23 mouse cellular contexts compared by ENCODE assay signal in the genomic region with DNA sequence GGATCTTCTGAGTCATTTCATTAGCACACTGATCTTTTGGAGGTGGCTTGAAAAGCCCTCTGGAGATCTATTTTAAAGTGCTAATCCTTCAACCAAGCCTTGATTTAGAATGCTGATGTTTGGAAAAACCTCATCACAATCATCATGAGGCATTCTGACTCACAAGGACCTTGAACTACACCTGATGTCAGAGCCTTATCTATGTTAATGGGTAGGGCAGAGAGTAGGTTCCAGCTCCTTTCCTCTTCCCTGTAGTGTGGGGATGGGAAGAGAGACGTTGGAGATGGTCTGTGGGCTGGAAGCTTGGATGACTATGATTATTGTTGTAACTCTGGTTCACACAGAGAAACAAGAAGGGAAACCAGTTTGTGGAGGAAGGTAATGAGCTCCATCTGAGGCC.
DNase-seq lines count a peak whose midpoint lies in the region; ATAC-seq and TF ChIP-seq lines count a peak whose summit lies in the region.
"Had no signal": no experiment of that assay in that cellular context is flagged by ENCODE, and none has a peak within 500 bp of the region (broad histone marks: within the 10 kb centered on the region; RNA-seq: fewer than 3 reads in every experiment).

No protein-coding gene starts in this region.

- H3K4me1 ChIP-seq in intestine, postnatal 0 days (replicated peaks; ENCODE audit: control insufficient read depth, insufficient read depth, low read length): no peaks in the 10 kb centered on the region
- H3K4me1 ChIP-seq in intestine, embryonic 15.5 days (replicated peaks): no peaks in the 10 kb centered on the region
- no peaks in the 10 kb centered on the region for H3K4me1 ChIP-seq in stomach, postnatal 0 days (replicated peaks; ENCODE audit: control insufficient read depth, insufficient read depth)
- no peaks in the 10 kb centered on the region for H3K4me1 ChIP-seq in forebrain, embryonic 16.5 days (replicated peaks; ENCODE audit: control insufficient read depth, insufficient read depth, low read length)
- H3K4me1 ChIP-seq: embryonic facial prominence, embryonic 10.5 days; embryonic facial prominence, embryonic 12.5 days; forebrain, embryonic 13.5 days; forebrain, embryonic 15.5 days had no signal

- H3K4me2 ChIP-seq in intestine, postnatal 0 days (replicated peaks; ENCODE audit: low read depth): no peak overlapping the region
- no peak overlapping the region for H3K4me2 ChIP-seq in intestine, embryonic 15.5 days (replicated peaks)
- no peak overlapping the region for H3K4me2 ChIP-seq in stomach, postnatal 0 days (replicated peaks; ENCODE audit: low read depth)
- no peak overlapping the region for H3K4me2 ChIP-seq in forebrain, embryonic 16.5 days (ENCODE audit: low read length)
- H3K4me2 ChIP-seq: embryonic facial prominence, embryonic 12.5 days; forebrain, embryonic 13.5 days; forebrain, embryonic 15.5 days had no signal

- peak; percentile 16 for DNase-seq in adrenal gland, adult 8-10 months
- no peak for DNase-seq in adrenal gland, postnatal 4 days (ENCODE audit: low spot score in 2 of 2)
- no peak for DNase-seq in stomach, postnatal 0 days (ENCODE audit: low spot score)
- DNase-seq in spleen, postnatal 4 days (ENCODE audit: low spot score in 2 of 2): no peak
- DNase-seq: adrenal gland, postnatal 25 days; cerebellum, adult 11-12 months; cerebellum, adult 2 months; cerebellum, adult 9-10 months; cerebellum, postnatal 10 days; cerebellum, postnatal 25 days had no signal

- WGBS in intestine, postnatal 0 days: 53% methylated on average over 1 of the region's 1 CpGs
- 48% methylated on average over 1 of the region's 1 CpGs for WGBS in intestine, embryonic 15.5 days
- WGBS in stomach, postnatal 0 days: 44% methylated on average over 1 of the region's 1 CpGs
- WGBS in forebrain, embryonic 16.5 days: 95% methylated on average over 1 of the region's 1 CpGs

- H3K36me3 ChIP-seq in intestine, postnatal 0 days (ENCODE audit: control insufficient read depth, insufficient read depth): no peaks in the 10 kb centered on the region
- H3K36me3 ChIP-seq in intestine, embryonic 15.5 days: no peaks in the 10 kb centered on the region
- no peaks in the 10 kb centered on the region for H3K36me3 ChIP-seq in stomach, postnatal 0 days (ENCODE audit: control insufficient read depth, insufficient read depth, low read length)
- H3K36me3 ChIP-seq in forebrain, embryonic 16.5 days (ENCODE audit: control insufficient read depth, insufficient read depth): no peaks in the 10 kb centered on the region
- H3K36me3 ChIP-seq: embryonic facial prominence, embryonic 10.5 days; embryonic facial prominence, embryonic 12.5 days; forebrain, embryonic 15.5 days; G1E had no signal

- peak; percentile 93 for ATAC-seq in intestine, postnatal 0 days
- no peak for ATAC-seq in intestine, embryonic 15.5 days
- 0 out of 2 replicates have a peak, but pooled peaks have one; percentile 17 for ATAC-seq in granulocyte monocyte progenitor cell, adult 5-6 weeks (replicated peaks; ENCODE audit: poor library complexity, severe bottlenecking)
- peak; percentile 63; the same call in 1 of the 2 replicates for ATAC-seq in stomach, postnatal 0 days (ENCODE audit: low FRiP score, low TSS enrichment)
- no peak for ATAC-seq in forebrain, embryonic 16.5 days
- ATAC-seq: activated CD4-positive, CD25-positive, alpha-beta regulatory T cell, adult 4 months; CD4-positive, CD25-positive, alpha-beta regulatory T cell, adult 4 months; forebrain, embryonic 13.5 days; forebrain, embryonic 15.5 days; Patski had no signal

- H3K9ac ChIP-seq in intestine, postnatal 0 days (ENCODE audit: low read depth, low read length): no peak overlapping the region
- no peak overlapping the region for H3K9ac ChIP-seq in intestine, embryonic 15.5 days
- no peak overlapping the region for H3K9ac ChIP-seq in stomach, postnatal 0 days (ENCODE audit: low read length)
- H3K9ac ChIP-seq in forebrain, embryonic 16.5 days (replicated peaks; ENCODE audit: low read depth, low read length): no peak overlapping the region
- H3K9ac ChIP-seq: embryonic facial prominence, embryonic 12.5 days; forebrain, embryonic 13.5 days; forebrain, embryonic 15.5 days had no signal

- no peaks in the 10 kb centered on the region for H3K9me3 ChIP-seq in intestine, postnatal 0 days (ENCODE audit: control insufficient read depth)
- H3K9me3 ChIP-seq in intestine, embryonic 15.5 days: no peaks in the 10 kb centered on the region
- no peaks in the 10 kb centered on the region for H3K9me3 ChIP-seq in stomach, postnatal 0 days (ENCODE audit: control insufficient read depth, low read length)
- H3K9me3 ChIP-seq in forebrain, embryonic 16.5 days (ENCODE audit: control insufficient read depth, low read length): no peaks in the 10 kb centered on the region
- H3K9me3 ChIP-seq: embryonic facial prominence, embryonic 10.5 days; embryonic facial prominence, embryonic 12.5 days; forebrain, embryonic 13.5 days; forebrain, embryonic 15.5 days; G1E had no signal

- H3K4me3 ChIP-seq in intestine, postnatal 0 days (ENCODE audit: low read depth, low read length): no peak overlapping the region
- H3K4me3 ChIP-seq in intestine, embryonic 15.5 days (replicated peaks): no peak overlapping the region
- H3K4me3 ChIP-seq in stomach, postnatal 0 days (ENCODE audit: low read depth, low read length): no peak overlapping the region
- no peak overlapping the region for H3K4me3 ChIP-seq in forebrain, embryonic 16.5 days (replicated peaks; ENCODE audit: low read length)
- H3K4me3 ChIP-seq: embryonic facial prominence, embryonic 10.5 days; embryonic facial prominence, embryonic 12.5 days; forebrain, embryonic 13.5 days; forebrain, embryonic 15.5 days had no signal

- no peak for TF ChIP-seq CTCF in intestine, postnatal 0 days (IDR thresholded peaks at IDR 0.05; ENCODE audit: low read depth)
- TF ChIP-seq CTCF in stomach, postnatal 0 days (IDR thresholded peaks at IDR 0.05; ENCODE audit: low read depth): no peak

- H3K27ac ChIP-seq in intestine, postnatal 0 days (ENCODE audit: low read depth, low read length): no peak overlapping the region
- no peak overlapping the region for H3K27ac ChIP-seq in intestine, embryonic 15.5 days
- no peak overlapping the region for H3K27ac ChIP-seq in stomach, postnatal 0 days (replicated peaks)
- H3K27ac ChIP-seq in forebrain, embryonic 16.5 days (ENCODE audit: low read length): no peak overlapping the region
- H3K27ac ChIP-seq: embryonic facial prominence, embryonic 10.5 days; embryonic facial prominence, embryonic 12.5 days; forebrain, embryonic 13.5 days; forebrain, embryonic 15.5 days had no signal

- no peaks in the 10 kb centered on the region for H3K27me3 ChIP-seq in intestine, postnatal 0 days (replicated peaks; ENCODE audit: control insufficient read depth, insufficient read depth, low read length)
- no peaks in the 10 kb centered on the region for H3K27me3 ChIP-seq in intestine, embryonic 15.5 days (replicated peaks)
- no peaks in the 10 kb centered on the region for H3K27me3 ChIP-seq in stomach, postnatal 0 days (ENCODE audit: control insufficient read depth, insufficient read depth, low read length)
- H3K27me3 ChIP-seq in forebrain, embryonic 16.5 days (replicated peaks; ENCODE audit: control insufficient read depth, insufficient read depth, low read length): no peaks in the 10 kb centered on the region
- H3K27me3 ChIP-seq: CH12.LX; embryonic facial prominence, embryonic 12.5 days; forebrain, embryonic 13.5 days; forebrain, embryonic 15.5 days; Patski had no signal

- TF ChIP-seq EP300 in stomach, postnatal 0 days (optimal IDR thresholded peaks at IDR 0.05): no peak

Comparison
In these comparisons a context has a peak if more than half of its experiments do, and no peak if none do; other contexts are left out.
1. ATAC-seq: peak in intestine, postnatal 0 days (single experiment), granulocyte monocyte progenitor cell, adult 5-6 weeks (single experiment) and stomach, postnatal 0 days (single experiment); none in intestine, embryonic 15.5 days (single experiment) and forebrain, embryonic 16.5 days (single experiment).